Mouse (Mus musculus) lung, postnatal 0 days (tissue): ENCODE data around the gene Mcm6.

Experiments used
- CTCF ChIP-seq: IDR thresholded peaks from 2 replicates; pipeline ENCODE4 v1.5.1; 2016; ENCODE audit warnings: antibody characterized with exemption, mild to moderate bottlenecking
- EP300 ChIP-seq: IDR thresholded peaks from 2 replicates; pipeline ENCODE4 v1.6.1; 2016; ENCODE audit warnings: antibody characterized with exemption, mild to moderate bottlenecking, control low read depth

DNA sequence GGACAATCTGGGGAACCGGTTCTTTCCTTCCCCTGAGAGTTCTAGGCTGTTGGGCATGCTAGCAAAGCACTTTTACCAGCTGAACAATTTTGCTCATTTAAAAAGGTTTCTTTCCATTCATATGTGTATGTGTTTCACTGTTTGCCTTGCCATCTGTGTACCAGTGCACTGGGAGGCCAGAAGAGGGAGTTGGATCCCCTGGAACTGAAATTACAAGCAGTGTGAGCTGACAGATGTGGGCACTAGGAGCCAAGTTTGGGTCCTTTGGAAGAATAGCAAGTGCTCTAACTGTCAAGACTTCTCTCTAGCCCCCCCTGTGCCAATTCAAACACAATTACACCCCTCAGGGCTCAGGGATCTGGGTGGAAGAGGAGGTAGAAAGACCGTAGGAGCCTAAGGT lies 34.7 kb downstream of the Mcm6 start:
- no peak for TF ChIP-seq CTCF
- no peak for TF ChIP-seq EP300
